Mouse (Mus musculus): ENCODE measurements around the gene Adgrb2. TPM values are rescaled to one million over a fixed set of nuclear protein-coding genes. Genes with fewer than 3 reads are reported as not detected.

The Adgrb2 gene
- polyA plus RNA-seq, 1 experiment from 2014 or later, result 1.2 TPM

- ATAC-seq (replicated peaks; ENCODE audit: extremely low read depth, insufficient read depth, low FRiP score), result no peak
- 93% methylated on average over 4 of the region's 4 CpGs for WGBS
- no peak overlapping the region for H3K4me3 ChIP-seq (ENCODE audit: low read length)
- no peak overlapping the region for H3K9ac ChIP-seq (ENCODE audit: low read length)
- H3K27me3 ChIP-seq (ENCODE audit: control insufficient read depth, insufficient read depth, low read length), result peaks cover 39% of the 10 kb centered on the region
- H3K4me2 ChIP-seq (ENCODE audit: low read depth, low read length), result no peak overlapping the region
- H3K4me1 ChIP-seq (ENCODE audit: control insufficient read depth, insufficient read depth, low read length), result no peaks in the 10 kb centered on the region
- H3K9me3 ChIP-seq (replicated peaks; ENCODE audit: control insufficient read depth, low read length), result no peaks in the 10 kb centered on the region
- no peak overlapping the region for H3K27ac ChIP-seq (ENCODE audit: low read length)
- no peaks in the 10 kb centered on the region for H3K36me3 ChIP-seq (ENCODE audit: control insufficient read depth, insufficient read depth)
These were observed 26.1 kb downstream of the Adgrb2 start for GRCm38 (mm10) chr4:130010723-130011122.

GRCm38 (mm10) chr4:130012234-130012633, 27.6 kb downstream of the Adgrb2 start:
- no peak overlapping the region for H3K4me3 ChIP-seq (ENCODE audit: low read length)
- no peak overlapping the region for H3K9ac ChIP-seq (ENCODE audit: low read length)
- no peak overlapping the region for H3K27ac ChIP-seq (ENCODE audit: low read length)
- no peak overlapping the region for H3K4me2 ChIP-seq (ENCODE audit: low read depth, low read length)
- H3K36me3 ChIP-seq (ENCODE audit: control insufficient read depth, insufficient read depth), result no peaks in the 10 kb centered on the region
- H3K9me3 ChIP-seq (replicated peaks; ENCODE audit: control insufficient read depth, low read length), result no peaks in the 10 kb centered on the region
- H3K27me3 ChIP-seq (ENCODE audit: control insufficient read depth, insufficient read depth, low read length), result peaks cover 35% of the 10 kb centered on the region
- no peaks in the 10 kb centered on the region for H3K4me1 ChIP-seq (ENCODE audit: control insufficient read depth, insufficient read depth, low read length)
- WGBS, result 74% methylated on average over 6 of the region's 6 CpGs
- no peak for ATAC-seq (replicated peaks; ENCODE audit: extremely low read depth, insufficient read depth, low FRiP score)

DNA sequence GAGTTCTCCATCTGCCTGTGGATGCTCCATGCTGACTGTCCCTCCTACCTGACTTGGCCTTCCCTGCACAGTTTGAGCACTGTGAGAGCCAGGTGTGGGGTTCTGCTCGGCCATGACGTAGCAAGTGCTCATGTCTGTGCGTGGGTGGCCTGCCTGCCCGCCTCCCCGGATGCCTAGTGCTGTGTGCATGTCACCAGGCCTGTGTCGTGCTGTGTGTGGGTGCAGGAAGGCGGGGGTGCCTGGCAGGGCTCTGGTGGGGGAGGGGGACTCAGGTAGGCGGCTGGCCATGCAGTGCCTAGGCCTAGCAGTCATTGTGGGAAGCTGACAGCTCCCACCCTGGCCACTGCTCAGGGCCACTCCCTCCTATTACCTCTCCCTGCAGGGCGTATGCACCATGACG, 28.4 kb downstream of the Adgrb2 start:
- Histone ChIP-seq H3K9ac (ENCODE audit: low read length) (no peak overlapping the region), H3K27me3 (ENCODE audit: control insufficient read depth, insufficient read depth, low read length) (peaks cover 26% of the 10 kb centered on the region), H3K9me3 (replicated peaks; ENCODE audit: control insufficient read depth, low read length) (no peaks in the 10 kb centered on the region), H3K27ac (ENCODE audit: low read length) (no peak overlapping the region), H3K4me1 (ENCODE audit: control insufficient read depth, insufficient read depth, low read length) (no peaks in the 10 kb centered on the region), H3K36me3 (ENCODE audit: control insufficient read depth, insufficient read depth) (no peaks in the 10 kb centered on the region), H3K4me2 (ENCODE audit: low read depth, low read length) (no peak overlapping the region), H3K4me3 (ENCODE audit: low read length) (no peak overlapping the region)
- ATAC-seq (replicated peaks; ENCODE audit: extremely low read depth, insufficient read depth, low FRiP score), result no peak
- 68% methylated on average over 10 of the region's 10 CpGs for WGBS

DNA sequence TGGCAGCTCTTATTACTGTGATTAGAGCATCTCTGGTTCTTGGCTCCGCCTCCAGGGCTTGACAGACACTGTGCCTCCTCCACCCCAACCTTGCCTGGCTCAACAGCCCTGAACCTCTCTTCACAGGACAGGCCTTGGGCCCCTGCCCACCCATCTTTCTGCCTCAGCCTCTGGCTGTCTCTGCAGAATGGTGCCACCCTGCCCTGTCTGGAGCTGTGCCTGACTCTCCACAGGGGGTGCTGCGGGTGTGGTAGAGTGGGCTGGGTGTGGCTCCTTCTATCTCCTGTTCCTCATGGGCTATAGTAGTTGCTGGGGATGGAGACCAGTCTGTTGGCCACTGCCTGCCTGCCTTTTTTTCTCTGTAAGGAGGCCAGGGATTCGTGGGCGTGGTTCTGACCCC, 31.3 kb downstream of the Adgrb2 start:
- WGBS, result 72% methylated on average over 4 of the region's 4 CpGs
- Histone ChIP-seq H3K9me3 (replicated peaks; ENCODE audit: control insufficient read depth, low read length) (no peaks in the 10 kb centered on the region), H3K4me3 (ENCODE audit: low read length) (no peak overlapping the region), H3K27ac (ENCODE audit: low read length) (no peak overlapping the region), H3K4me1 (ENCODE audit: control insufficient read depth, insufficient read depth, low read length) (no peaks in the 10 kb centered on the region), H3K4me2 (ENCODE audit: low read depth, low read length) (no peak overlapping the region), H3K36me3 (ENCODE audit: control insufficient read depth, insufficient read depth) (no peaks in the 10 kb centered on the region), H3K9ac (ENCODE audit: low read length) (no peak overlapping the region), H3K27me3 (ENCODE audit: control insufficient read depth, insufficient read depth, low read length) (peaks cover 7% of the 10 kb centered on the region)
- ATAC-seq (replicated peaks; ENCODE audit: extremely low read depth, insufficient read depth, low FRiP score), result no peak

- ATAC-seq (replicated peaks; ENCODE audit: extremely low read depth, insufficient read depth, low FRiP score), result no peak
- no peaks in the 10 kb centered on the region for H3K9me3 ChIP-seq (replicated peaks; ENCODE audit: control insufficient read depth, low read length)
- no peaks in the 10 kb centered on the region; the same call in 1 of the 2 replicates for H3K4me1 ChIP-seq (ENCODE audit: control insufficient read depth, insufficient read depth, low read length)
- WGBS, result 57% methylated on average over 18 of the region's 18 CpGs
- peaks cover 7% of the 10 kb centered on the region for H3K27me3 ChIP-seq (ENCODE audit: control insufficient read depth, insufficient read depth, low read length)
- no peak overlapping the region for H3K27ac ChIP-seq (ENCODE audit: low read length)
- no peak overlapping the region for H3K9ac ChIP-seq (ENCODE audit: low read length)
- no peak overlapping the region for H3K4me2 ChIP-seq (ENCODE audit: low read depth, low read length)
- H3K4me3 ChIP-seq (ENCODE audit: low read length), result no peak overlapping the region
- H3K36me3 ChIP-seq (ENCODE audit: control insufficient read depth, insufficient read depth), result no peaks in the 10 kb centered on the region
These were observed 32.5 kb downstream of the Adgrb2 start for GRCm38 (mm10) chr4:130017036-130017674.

DNA sequence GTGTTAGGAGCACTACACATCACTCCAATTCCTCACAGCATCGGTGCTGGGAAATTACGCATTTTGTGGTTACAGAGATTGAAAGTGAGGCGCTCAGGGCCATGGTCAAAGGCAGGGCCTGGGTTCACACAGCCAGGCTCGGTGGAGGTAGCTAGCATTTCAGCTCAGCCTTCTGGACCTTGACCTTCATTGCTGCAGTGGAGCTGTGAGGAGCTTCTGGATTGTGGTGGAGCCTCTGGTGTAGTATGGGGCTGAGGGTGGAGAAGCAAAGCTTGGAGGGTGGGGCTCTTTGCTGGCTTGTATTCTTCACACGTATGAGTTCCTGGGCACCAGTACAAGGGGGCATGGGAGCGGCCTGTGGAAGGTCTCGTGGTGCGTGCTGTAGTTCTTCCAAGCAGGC, 38.3 kb downstream of the Adgrb2 start:
- H3K36me3 ChIP-seq (ENCODE audit: control insufficient read depth, insufficient read depth), result no peaks in the 10 kb centered on the region
- H3K27me3 ChIP-seq (ENCODE audit: control insufficient read depth, insufficient read depth, low read length), result peaks cover 3% of the 10 kb centered on the region; the same call in 1 of the 2 replicates
- WGBS, result 83% methylated on average over 8 of the region's 8 CpGs

GRCm38 (mm10) chr4:130023511-130024231, 39.0 kb downstream of the Adgrb2 start:
- Histone ChIP-seq H3K9ac (ENCODE audit: low read length) (no peak overlapping the region), H3K27me3 (ENCODE audit: control insufficient read depth, insufficient read depth, low read length) (peaks cover 3% of the 10 kb centered on the region; the same call in 1 of the 2 replicates), H3K4me1 (ENCODE audit: control insufficient read depth, insufficient read depth, low read length) (no peaks in the 10 kb centered on the region; the same call in 1 of the 2 replicates), H3K9me3 (replicated peaks; ENCODE audit: control insufficient read depth, low read length) (no peaks in the 10 kb centered on the region), H3K4me2 (ENCODE audit: low read depth, low read length) (no peak overlapping the region), H3K4me3 (ENCODE audit: low read length) (no peak overlapping the region), H3K27ac (ENCODE audit: low read length) (no peak overlapping the region), H3K36me3 (ENCODE audit: control insufficient read depth, insufficient read depth) (no peaks in the 10 kb centered on the region)
- ATAC-seq (replicated peaks; ENCODE audit: extremely low read depth, insufficient read depth, low FRiP score), result no peak
- WGBS, result 66% methylated on average over 10 of the region's 10 CpGs

More for the DNA sequence above, 38.3 kb downstream of the Adgrb2 start:
- Histone ChIP-seq H3K4me1 (ENCODE audit: control insufficient read depth, insufficient read depth, low read length) (no peaks in the 10 kb centered on the region; the same call in 1 of the 2 replicates), H3K9me3 (replicated peaks; ENCODE audit: control insufficient read depth, low read length) (no peaks in the 10 kb centered on the region), H3K9ac (ENCODE audit: low read length) (no peak overlapping the region), H3K4me2 (ENCODE audit: low read depth, low read length) (no peak overlapping the region), H3K4me3 (ENCODE audit: low read length) (no peak overlapping the region), H3K27ac (ENCODE audit: low read length) (no peak overlapping the region)
- ATAC-seq (replicated peaks; ENCODE audit: extremely low read depth, insufficient read depth, low FRiP score), result no peak

DNA sequence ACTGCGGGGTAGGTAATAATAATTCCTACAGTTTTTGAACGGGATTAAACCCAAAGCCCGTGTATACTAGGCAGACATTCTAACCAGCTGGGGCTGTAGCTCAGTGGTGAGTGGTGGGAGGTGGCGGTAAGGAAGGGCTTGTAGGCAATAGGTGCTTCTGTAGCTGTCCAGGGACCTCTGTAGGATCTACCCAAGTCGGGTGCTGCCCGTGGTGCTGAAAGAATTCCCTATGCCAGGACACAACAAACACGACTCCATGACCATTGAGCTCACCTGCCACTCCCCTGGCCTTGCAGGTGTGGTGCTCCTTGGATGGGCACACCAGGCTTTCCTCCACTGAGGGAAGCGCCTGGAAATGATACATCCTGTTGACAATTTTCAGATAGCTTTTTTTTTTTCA, 40.9 kb downstream of the Adgrb2 start:
- ATAC-seq (replicated peaks; ENCODE audit: extremely low read depth, insufficient read depth, low FRiP score), result no peak
- no peaks in the 10 kb centered on the region for H3K27me3 ChIP-seq (ENCODE audit: control insufficient read depth, insufficient read depth, low read length)

GRCm38 (mm10) chr4:130031146-130031545, 46.5 kb downstream of the Adgrb2 start:
- Histone ChIP-seq H3K36me3 (ENCODE audit: control insufficient read depth, insufficient read depth) (no peaks in the 10 kb centered on the region), H3K4me2 (ENCODE audit: low read depth, low read length) (no peak overlapping the region), H3K9ac (ENCODE audit: low read length) (no peak overlapping the region), H3K27ac (ENCODE audit: low read length) (no peak overlapping the region), H3K27me3 (ENCODE audit: control insufficient read depth, insufficient read depth, low read length) (peaks cover 13% of the 10 kb centered on the region), H3K9me3 (replicated peaks; ENCODE audit: control insufficient read depth, low read length) (peaks cover 3% of the 10 kb centered on the region; the same call in 1 of the 2 replicates), H3K4me3 (ENCODE audit: low read length) (no peak overlapping the region), H3K4me1 (ENCODE audit: control insufficient read depth, insufficient read depth, low read length) (no peaks in the 10 kb centered on the region)
- no peak for ATAC-seq (replicated peaks; ENCODE audit: extremely low read depth, insufficient read depth, low FRiP score)
- 69% methylated on average over 2 of the region's 2 CpGs for WGBS

More for the DNA sequence above, 40.9 kb downstream of the Adgrb2 start:
- H3K36me3 ChIP-seq (ENCODE audit: control insufficient read depth, insufficient read depth), result no peaks in the 10 kb centered on the region
- no peak overlapping the region for H3K9ac ChIP-seq (ENCODE audit: low read length)
- 34% methylated on average over 8 of the region's 8 CpGs for WGBS
- H3K4me3 ChIP-seq (ENCODE audit: low read length), result no peak overlapping the region
- H3K9me3 ChIP-seq (replicated peaks; ENCODE audit: control insufficient read depth, low read length), result no peaks in the 10 kb centered on the region
- H3K27ac ChIP-seq (ENCODE audit: low read length), result no peak overlapping the region
- H3K4me1 ChIP-seq (ENCODE audit: control insufficient read depth, insufficient read depth, low read length), result no peaks in the 10 kb centered on the region; the same call in 1 of the 2 replicates
- H3K4me2 ChIP-seq (ENCODE audit: low read depth, low read length), result no peak overlapping the region
